Mouse (Mus musculus) thymus, postnatal 25 days (tissue): ENCODE data around the gene Mcm3ap.

Experiments
- DNase-seq: peaks from one replicate; pipeline ENCODE4 v3.0.0; 2022

The Mcm3ap gene

DNA sequence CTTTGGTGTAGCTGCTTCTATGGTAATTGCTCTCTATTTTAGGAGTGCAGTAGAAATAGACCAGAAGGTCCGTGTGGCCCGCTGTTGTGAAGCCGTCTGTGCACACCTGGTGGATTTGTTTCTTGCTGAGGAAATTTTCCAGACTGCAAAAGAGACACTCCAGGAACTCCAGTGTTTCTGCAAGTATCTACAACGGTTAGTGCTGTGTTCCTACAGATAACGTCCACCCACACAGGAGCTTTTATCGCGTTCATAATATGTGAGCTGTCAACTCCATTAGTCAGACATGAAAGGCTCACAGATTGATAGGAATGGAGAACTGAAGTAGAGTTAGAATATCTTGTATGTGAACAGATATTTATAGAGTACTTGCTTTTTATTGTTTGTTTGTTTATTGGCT, 27.6 kb downstream of the Mcm3ap start:
- no peak for DNase-seq

DNA sequence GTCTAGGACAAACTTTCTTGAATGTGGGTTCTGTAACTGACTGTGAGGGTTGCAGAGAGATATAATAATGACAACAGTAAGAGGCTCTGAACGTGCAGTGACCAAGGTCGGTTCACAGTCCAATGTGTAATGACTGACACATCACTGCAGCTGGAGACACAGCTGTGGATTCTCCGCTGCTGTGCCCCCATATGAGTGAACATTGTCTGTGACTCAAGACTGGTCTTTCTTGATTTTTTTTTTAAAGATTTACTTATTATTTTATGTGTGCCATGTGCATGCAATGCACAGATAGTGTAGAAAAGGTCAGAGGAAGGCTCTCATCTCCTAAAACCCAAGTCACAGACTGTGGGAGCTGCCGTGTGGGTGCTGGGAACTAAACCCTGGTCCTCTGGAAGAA, 28.8 kb downstream of the Mcm3ap start:
- no peak for DNase-seq

DNA sequence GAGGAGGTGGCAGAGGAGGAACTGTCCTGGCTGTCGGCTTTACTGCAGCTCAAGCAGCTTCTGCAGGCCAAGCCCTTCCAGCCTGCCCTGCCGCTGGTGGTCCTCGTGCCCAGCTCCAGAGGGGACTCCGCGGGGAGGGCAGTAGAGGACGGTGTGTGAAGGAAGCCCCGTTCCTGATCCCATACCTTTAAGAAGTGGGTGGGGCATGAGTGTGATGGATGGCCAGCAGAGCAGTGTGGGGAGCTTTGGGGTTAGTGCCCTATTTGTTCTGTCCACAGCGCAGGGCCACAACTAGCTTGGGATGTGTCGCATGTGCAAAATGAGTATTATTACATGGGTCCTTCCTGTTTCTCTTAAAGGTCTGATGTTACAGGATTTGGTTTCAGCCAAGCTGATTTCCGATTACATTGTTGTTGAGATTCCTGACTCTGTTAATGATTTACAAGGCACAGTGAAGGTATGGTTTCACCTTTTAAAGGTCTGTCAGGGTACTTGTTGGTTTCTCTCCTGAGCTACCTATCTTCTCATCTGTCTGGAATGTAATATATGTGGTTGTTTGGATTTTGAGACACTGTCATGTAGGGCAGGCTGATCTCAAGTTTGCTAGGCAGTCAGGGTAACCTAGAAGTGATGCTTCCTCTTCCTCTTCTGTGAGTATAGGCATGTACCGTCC, 35.7 kb downstream of the Mcm3ap start:
- DNase-seq = no peak

DNA sequence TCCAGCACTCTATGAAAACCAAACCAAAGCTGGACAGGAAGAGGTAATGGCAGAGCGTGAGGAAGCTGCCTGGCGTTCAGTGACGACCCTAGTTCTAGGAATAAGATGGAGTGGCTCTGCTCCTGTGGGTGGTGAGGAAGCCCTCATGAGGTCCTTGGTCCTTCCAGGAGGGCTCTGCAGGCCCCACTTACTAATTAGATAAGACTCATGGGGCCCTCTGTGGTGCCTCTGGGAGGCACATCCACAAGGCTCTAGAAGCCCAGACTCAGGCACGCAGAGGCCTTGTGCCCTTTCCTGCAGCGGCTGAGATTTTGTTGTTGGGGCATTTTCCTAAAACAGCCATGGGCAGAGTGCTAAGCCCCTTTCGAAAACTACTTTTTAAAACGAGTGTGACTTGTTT, 37.1 kb downstream of the Mcm3ap start:
- no peak for DNase-seq

DNA sequence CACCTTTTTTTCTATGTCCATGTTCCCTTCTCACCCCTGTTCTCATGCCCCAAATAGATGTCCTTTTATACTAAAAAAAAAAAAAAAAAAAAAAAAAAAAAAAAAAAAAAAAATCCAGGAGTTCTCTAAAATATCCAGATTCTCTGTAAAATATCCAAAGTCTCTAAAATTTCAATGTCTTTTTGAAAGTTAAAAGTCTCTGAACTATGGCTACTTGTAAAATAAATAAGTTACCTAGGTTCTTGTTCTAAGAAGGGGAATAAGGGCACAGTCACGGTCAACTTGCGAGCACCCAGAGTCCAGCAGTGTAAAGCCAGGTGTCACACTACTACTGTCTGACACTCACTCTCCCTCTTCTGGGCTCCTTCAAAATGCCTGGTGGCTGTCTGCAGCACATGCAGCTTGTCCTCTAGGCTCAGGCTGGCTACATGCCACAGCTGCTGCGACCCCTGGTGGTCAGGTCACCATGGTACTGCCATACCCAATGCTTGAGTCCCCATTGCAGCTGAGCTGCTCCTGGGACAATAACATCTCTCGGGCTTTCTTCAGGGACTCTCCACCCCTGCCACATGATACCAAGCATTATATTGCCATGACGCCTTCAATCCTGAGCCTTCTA, 44.3 kb downstream of the Mcm3ap start:
- DNase-seq = peak; percentile 81

DNA sequence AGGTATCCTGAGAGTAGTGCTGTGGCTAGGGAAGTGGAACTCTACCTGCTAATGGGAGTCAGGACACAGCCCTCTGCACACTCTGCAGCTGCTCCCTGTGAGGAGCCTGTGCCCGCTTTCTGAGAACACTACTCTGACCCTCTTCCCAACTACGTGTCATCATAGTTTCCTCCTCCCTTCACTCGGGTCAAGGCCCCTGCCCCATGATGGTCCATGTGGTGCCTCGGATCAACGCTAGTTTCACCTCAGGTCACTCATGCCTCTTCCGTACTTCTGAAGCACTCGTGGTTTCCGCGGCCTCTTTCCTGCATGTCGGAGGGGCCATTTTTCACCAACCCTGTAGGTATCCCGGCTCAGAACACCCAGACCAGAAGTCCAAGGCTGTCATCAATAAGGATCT, 62.2 kb downstream of the Mcm3ap start:
- DNase-seq = no peak

DNA sequence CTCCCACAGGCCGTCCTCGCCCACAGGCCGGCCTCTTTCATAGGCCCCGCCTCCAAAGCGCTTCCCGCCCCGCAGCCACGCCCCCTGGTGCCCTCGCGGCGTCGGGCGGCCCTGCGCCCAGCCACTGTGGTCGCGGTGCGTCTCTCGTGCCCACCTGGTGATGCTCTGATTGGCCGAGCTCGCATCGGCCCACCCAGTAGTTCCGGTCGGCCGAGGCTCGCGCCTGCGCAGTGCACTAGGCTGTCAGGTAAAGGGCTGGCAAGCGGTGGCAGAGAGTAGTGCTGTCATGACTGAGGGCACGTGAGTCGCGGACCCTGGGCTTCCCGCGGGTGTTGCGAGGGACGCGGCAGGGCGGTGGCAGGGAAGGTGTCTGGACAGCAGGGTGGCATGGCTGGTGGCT, 62.6 kb downstream of the Mcm3ap start, which contains the start of gene Lss:
Gene Lss (plus strand): TSS at position 214 of the 400 bp plus-strand sequence.
- DNase-seq = peak; percentile 98

DNA sequence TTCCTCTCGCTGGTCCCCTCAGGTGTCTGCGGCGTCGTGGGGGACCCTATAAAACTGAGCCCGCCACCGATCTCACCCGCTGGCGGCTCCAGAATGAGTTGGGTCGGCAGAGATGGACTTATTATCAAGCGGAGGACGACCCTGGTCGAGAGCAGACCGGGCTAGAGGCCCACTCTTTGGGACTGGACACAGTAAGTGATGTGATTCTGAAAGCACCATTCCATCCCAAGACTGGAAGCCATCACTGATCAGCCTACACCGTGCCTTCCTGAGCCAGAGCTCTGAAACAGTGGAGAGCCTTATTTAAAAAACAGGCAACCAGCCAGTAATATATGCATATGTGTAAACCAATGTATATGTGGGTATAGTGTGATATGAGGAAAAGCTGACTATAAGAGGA, 63.1 kb downstream of the Mcm3ap start:
- no peak for DNase-seq

DNA sequence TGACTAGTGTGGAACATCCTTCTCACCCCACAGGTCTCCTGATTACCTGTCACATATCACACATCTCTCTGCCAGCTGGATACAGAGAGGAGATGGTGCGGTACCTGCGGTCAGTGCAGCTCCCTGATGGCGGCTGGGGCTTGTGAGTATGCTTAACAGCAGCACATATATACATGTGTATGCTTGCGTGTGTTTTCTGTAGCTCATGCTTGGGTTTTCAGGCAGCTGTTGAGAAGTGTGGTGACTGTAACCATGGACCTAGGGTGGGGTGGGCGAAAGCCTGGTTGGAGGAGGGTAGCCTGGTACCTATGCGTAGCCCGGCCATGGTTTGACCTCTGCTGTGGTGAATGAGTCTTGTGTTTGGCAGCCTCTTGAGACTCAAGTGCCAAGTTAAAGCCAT, 66.8 kb downstream of the Mcm3ap start:
- no peak for DNase-seq

DNA sequence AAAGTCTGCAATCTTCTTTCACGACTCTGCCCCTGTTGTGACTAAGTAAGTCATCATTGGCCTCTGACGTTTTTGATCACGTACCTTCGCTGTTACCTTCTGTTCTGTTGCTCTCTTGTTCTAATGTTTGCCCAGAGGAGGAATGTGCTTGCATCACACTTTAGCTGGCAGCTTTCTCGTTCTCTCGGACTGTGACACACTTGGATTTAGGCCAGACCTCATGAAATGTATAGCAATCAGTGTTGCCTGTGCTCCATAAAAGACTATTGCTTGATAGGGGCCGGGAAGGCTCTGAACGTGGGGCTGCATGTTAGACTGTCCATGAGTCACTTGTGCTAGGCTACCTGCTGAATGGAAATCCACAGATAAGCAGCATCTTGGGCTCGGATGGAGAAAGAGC, 68.9 kb downstream of the Mcm3ap start:
- no peak for DNase-seq

DNA sequence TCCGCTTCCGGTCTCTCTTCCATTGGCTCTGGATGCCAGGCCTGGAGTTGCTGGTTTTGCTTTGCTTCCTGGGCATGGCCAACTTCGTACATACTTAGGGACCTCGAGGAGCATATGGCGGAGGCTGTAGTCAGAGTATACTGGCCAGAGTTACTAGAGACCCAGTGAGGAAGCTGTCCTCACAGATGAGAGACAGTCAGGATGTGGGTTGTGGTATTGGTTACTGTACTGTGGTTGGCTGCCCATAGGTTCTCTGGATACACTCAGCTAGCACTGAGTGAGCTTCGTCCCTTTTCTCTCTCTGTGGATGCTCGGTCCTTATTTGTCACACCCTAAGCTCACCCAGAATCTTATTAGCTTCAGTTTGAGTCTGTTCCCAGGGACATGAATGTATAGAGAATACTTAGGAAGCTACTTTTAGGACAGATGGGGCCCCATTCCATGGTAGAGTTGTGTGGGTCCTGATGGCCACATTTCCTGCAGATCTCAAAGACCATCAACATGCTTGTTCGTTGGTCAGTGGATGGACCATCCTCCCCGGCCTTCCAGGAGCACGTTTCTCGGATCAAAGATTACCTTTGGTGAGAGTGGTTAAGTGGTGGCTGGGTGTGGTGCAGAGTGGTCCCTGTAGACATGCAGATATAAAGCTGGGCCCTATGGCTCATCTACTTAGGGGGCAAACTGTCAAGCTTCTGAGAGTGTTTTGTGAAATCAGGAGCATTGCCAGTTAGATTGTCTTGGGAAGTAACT, 72.8 kb downstream of the Mcm3ap start:
- DNase-seq = peak; percentile 16

DNA sequence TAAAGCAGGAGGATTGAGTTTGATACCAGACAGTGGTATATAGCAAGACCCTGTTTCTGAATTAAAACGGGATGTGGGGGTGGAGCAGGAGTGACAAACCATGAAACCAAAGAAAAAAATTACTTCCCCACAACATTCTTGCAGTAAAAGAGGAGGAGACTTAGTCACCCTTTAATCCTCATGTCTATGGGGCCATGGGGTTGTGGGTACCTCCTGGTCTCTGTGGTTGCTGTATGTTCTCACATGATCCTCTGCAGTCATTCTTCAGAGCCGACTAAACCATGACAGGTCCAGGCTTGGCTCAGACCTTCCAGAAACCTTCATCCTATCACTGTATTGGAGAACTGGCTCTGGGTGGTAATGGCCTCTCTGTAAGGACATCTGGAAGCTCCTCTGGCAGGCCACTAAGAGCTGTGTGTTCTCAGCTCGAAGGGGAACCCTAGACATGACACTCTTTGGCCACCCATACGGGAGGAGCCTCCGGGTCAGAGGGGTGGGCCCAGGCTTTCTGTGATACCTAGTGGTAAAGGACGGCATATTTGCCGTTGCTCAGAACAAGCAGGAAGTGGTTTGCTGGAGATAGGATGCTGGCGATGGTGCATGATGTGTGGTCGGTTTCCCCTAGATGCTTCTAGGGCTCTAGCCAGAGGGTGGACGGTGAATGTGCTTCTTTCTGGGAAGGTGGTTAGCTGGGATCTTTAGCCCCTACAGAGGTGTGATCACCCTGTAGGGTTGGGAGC, 74.1 kb downstream of the Mcm3ap start:
- DNase-seq = peak; percentile 44

DNA sequence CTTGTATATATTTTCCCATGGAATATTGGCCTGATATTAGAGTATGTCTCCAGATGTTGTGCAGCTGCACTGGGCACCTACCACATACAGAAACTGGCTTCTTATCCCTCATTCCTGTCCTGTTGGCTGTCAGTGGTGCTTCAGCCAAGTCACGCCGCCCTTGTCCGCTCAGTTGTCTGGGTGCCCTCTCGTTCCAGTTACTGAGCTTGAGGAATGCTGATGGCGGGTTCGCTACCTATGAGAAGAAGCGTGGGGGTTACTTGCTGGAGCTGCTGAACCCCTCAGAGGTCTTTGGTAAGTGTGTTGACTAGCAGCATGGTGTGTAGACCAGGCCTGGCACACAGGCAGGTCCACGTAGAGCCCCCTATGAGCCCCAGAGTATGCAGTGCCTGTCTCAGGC, 77.8 kb downstream of the Mcm3ap start:
- no peak for DNase-seq

DNA sequence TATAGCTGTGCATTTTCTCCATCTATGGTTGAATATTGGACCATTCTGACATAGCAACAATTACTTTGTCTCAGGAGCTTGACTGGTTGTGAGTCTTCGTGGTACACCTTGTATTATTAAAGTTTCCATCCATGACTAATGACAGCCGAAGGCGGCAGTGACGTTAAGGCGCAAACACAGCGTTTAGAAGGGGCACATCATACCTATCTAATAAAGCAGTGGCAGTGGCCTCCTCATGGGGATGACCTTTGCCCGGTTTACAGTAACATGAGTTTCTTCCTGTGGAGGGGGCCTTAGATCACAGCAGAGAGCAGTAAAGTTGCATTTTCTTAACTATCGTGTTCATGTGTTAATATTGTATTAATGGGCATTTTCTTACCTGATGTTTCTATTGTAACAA, 79.5 kb downstream of the Mcm3ap start:
- DNase-seq = no peak

DNA sequence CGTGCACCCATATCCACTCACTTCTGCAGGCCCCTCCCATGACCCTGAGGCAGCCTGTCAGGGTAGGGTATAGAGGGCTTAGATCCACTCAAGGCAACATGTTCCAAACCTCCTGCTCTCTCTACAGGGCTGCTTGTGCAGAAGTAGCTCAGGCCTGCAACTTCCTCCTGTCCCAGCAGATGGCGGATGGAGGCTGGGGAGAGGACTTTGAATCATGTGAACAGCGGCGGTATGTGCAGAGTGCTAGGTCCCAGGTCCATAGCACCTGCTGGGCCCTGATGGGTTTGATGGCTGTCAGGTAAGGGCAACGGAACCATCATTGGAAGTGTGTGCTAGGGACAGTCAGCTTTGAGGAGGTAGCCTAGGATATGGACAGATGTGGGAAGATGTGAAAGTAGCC, 81.7 kb downstream of the Mcm3ap start:
- DNase-seq = no peak

DNA sequence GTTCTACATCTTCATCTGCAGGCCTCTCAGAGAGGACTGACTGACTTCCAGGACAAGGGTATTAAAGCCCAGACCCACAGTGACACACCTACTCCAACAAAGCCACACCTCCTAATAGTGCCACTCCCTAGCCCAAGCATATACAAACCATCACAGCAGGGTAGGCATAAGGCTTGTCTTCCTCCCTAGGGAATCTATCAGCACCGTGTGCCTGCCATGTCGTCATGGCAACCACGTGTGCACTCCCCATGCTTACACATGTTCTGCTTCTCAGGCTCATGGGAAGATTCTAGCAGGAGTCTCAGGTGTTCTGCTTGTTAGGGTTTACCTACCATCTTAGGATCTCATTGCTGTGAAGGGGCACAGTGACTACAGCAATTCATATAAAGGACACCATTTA, 82.8 kb downstream of the Mcm3ap start:
- no peak for DNase-seq

DNA sequence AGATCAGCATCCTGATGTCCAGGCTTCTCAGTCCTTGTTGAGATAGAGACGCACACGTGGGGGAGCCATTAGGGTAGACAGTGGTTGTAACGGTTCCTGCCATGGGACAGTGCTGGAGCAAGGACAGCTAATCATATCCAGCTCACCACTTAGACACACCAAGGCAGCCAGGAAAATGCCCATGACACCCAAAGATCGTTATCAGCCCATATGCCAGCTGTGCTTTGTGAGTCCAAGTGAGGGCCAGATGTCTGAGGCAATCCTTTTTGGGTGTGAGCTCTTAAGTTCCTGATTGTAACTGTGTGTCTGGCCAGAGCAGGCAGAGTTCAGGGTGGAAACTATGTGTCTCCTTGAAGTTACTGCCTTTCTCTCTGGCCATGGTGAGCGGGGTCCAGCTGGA, 85.3 kb downstream of the Mcm3ap start:
- no peak for DNase-seq

DNA sequence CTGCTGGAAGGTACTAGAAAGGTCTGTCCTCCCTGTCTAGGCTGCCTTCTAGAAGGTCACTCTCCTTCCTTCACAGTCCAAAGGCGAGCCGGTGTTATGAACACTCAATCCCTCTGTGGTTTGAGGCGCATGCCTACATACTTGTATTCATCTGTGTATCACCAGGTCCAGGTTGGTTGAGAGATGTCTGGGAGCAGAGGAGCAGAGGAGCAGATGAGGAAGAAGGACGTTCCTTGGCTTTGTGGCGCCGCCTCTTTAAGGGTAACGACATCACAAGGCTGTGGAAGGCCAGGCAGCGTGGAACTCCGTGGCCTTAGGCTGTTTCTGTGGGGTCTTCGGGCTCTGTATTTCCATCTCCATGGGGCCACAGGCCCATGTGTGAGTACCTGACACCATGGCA, 93.2 kb downstream of the Mcm3ap start, which contains the start of gene Spatc1l:
Gene Spatc1l (plus strand): TSS at position 301 of the 400 bp plus-strand sequence.
- no peak for DNase-seq
